Mouse (Mus musculus) ES-Bruce4 (cell line): ENCODE results near the gene Hcn2. TPM values are rescaled to one million over a fixed set of nuclear protein-coding genes. Genes with fewer than 3 reads are reported as not detected.

Source experiments
- H3K27ac ChIP-seq: 2 replicates; pipeline ENCODE4 v1.5.1; 2012; ENCODE audit warnings: low read length, inconsistent platforms; ENCODE audit not compliant: insufficient read depth
- H3K27me3 ChIP-seq: 2 replicates; pipeline ENCODE4 v1.6.1; 2012; ENCODE audit warnings: mild to moderate bottlenecking, low read length, inconsistent platforms; ENCODE audit not compliant: control insufficient read depth, poor library complexity, insufficient read depth, severe bottlenecking
- H3K36me3 ChIP-seq: 2 replicates; pipeline ENCODE4 v1.6.1; 2012; ENCODE audit warnings: inconsistent platforms, mild to moderate bottlenecking, low read length, moderate library complexity; ENCODE audit not compliant: control insufficient read depth, poor library complexity, insufficient read depth, severe bottlenecking
- H3K4me1 ChIP-seq: one replicate; pipeline ENCODE4 v1.8.1; 2011; ENCODE audit warnings: low read length; ENCODE audit not compliant: control insufficient read depth, insufficient read depth
- H3K4me3 ChIP-seq: 2 replicates; pipeline ENCODE4 v1.5.1; 2011; ENCODE audit warnings: low read depth, mild to moderate bottlenecking, low read length
- H3K9ac ChIP-seq: 2 replicates; pipeline ENCODE4 v1.6.1; 2012; ENCODE audit warnings: low read depth, mild to moderate bottlenecking, inconsistent platforms; ENCODE audit not compliant: poor library complexity, severe bottlenecking
- H3K9me3 ChIP-seq: replicated peaks from 2 replicates; pipeline ENCODE4 v1.6.1; 2012; ENCODE audit warnings: mild to moderate bottlenecking, low read length, inconsistent platforms; ENCODE audit not compliant: control insufficient read depth, poor library complexity, insufficient read depth, severe bottlenecking
- CTCF ChIP-seq: IDR thresholded peaks from one replicate; pipeline ENCODE4 v1.8.1; 2011; ENCODE audit warnings: low read depth, low read length
- EP300 ChIP-seq: IDR thresholded peaks from 2 replicates; pipeline ENCODE4 v1.6.1; 2011; ENCODE audit warnings: low read depth, low read length; ENCODE audit not compliant: insufficient read depth
- POLR2A ChIP-seq: IDR thresholded peaks from one replicate; pipeline ENCODE4 v1.8.1; 2011; ENCODE audit warnings: low read length; ENCODE audit not compliant: insufficient read depth
- polyA plus RNA-seq: library from polyadenylated mRNA; stranded (reverse); fragments of >200 nt; gene quantifications from 2 replicates; pipeline ENCODE4 v1.2.4, GENCODE M21; 2011; ENCODE audit warnings: low read depth; ENCODE audit not compliant: missing spikeins, insufficient read depth, insufficient read length

Hcn2 gene
- polyA plus RNA-seq, 1 experiment: 7.3 TPM

DNA sequence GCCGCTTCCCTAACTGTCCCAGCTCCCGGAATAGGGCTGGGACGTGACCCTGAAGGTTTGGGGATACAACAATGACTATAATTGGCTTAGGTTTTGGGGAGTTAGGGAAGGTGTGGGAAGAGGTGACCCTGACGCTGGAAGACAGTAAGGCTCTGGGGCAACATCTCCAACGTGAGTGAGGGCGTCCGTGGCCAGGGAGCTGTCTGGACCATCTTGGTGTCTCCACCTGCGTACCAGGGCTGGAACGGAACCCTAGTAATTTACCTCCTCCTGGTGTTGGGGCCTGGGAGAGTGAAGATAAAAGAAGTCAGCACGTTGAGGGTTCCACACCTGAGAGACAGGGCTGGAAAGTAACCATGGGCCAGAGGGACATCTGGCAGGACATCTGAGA is 11.5 kb upstream of the Hcn2 start:
- Histone ChIP-seq H3K9ac (peak overlapping the region; percentile 85), H3K4me3 (peak overlapping the region; percentile 76), H3K4me1 (peaks cover 2% of the 10 kb centered on the region), H3K36me3 (peaks cover 5% of the 10 kb centered on the region), H3K9me3 (no peaks in the 10 kb centered on the region), H3K27ac (no peak overlapping the region), H3K27me3 (no peaks in the 10 kb centered on the region)
- no peak for TF ChIP-seq POLR2A
- TF ChIP-seq CTCF: no peak
- TF ChIP-seq EP300: no peak

DNA sequence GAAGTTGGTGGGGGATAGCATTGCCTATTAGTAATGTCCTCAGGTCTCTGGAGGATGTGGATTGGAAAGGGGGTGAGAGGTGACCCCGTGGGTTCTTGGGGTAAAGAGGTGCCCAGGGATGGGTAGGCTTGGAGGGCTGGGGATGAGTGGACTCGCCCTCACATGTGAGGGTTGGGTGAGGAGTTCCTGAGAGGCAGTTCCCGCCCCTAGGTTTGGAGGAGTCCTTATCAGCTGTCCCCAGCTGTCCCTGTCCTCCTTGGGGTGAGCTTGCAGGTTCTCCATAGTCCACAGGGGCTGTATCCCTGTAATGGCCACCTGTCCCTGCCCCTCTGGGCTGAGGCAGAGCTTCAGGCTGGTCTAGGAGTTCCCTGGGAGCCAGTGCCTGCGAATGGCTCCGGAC is 10.5 kb upstream of the Hcn2 start:
- H3K27ac ChIP-seq: no peak overlapping the region; the same call in 1 of the 2 replicates
- peaks cover 2% of the 10 kb centered on the region for H3K4me1 ChIP-seq
- H3K9ac ChIP-seq: peak overlapping the region; percentile 85
- H3K4me3 ChIP-seq: peak overlapping the region; percentile 76
- TF ChIP-seq POLR2A (no peak), CTCF (no peak), EP300 (no peak)
- no peaks in the 10 kb centered on the region for H3K27me3 ChIP-seq
- H3K36me3 ChIP-seq: peaks cover 14% of the 10 kb centered on the region
- H3K9me3 ChIP-seq: no peaks in the 10 kb centered on the region

DNA sequence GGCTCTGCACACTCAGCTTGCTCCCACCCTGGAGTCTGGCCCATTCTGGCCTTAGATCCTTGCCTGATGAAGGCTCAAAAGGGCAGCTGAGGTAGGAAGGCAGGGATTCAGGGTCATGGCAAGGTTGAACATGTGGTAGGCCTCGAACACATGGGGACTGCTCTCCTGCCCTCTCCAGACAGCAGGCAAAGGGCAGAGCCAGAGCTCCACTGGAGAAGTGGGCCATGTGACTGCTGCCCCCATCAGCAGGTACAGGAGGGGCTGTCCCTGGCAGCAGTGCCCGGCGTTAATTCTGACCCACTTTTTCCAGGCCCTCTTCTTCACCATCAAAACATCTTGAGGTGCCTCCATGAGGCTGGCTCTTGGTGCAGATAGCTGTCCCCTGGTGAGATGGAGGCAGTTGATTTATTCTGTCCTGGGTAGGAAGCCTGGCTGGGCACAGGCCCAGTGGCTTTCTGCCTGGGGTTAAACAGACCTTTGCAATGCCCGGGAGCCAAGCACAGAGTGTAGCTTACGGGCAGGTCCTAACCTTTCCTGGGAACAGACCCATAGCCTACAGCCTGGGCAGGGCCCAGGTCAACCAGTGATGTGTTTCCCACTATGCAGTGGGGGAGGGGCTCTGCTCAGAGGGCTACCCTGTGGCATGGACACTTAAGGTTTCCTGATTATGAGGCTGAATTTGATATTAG is 9.9 kb upstream of the Hcn2 start:
- H3K9ac ChIP-seq: peak overlapping the region; percentile 85; the same call in 1 of the 2 replicates
- H3K27ac ChIP-seq: no peak overlapping the region; the same call in 1 of the 2 replicates
- no peaks in the 10 kb centered on the region for H3K9me3 ChIP-seq
- TF ChIP-seq EP300: 0 out of 2 replicates have a peak, but pooled peaks have one; percentile 3
- TF ChIP-seq POLR2A: no peak
- peaks cover 18% of the 10 kb centered on the region for H3K36me3 ChIP-seq
- H3K4me1 ChIP-seq: peaks cover 2% of the 10 kb centered on the region
- no peaks in the 10 kb centered on the region for H3K27me3 ChIP-seq
- peak overlapping the region; percentile 76 for H3K4me3 ChIP-seq

DNA sequence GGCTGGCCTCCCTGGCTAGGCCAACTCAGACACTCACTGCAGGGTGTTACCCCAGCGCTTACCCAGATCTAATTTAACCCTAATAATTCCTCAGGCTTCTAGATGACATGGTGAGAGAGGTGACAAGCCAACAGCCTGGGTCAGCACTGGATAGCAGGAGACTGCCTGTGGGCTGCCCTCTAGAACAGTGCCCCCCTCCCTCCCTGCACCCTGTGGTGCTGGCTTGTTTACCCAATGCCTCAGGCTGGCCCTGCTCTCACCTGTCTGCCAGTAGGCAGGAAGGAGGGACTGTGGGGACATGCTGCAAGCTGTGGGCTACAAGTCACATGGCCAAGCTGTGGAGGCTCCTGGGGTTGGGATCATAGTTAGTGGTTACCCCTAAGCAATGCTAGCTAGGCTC is 9.3 kb upstream of the Hcn2 start:
- peaks cover 2% of the 10 kb centered on the region for H3K4me1 ChIP-seq
- TF ChIP-seq CTCF: no peak
- no peak for TF ChIP-seq EP300
- TF ChIP-seq POLR2A: no peak
- H3K36me3 ChIP-seq: peaks cover 18% of the 10 kb centered on the region
- H3K9ac ChIP-seq: no peak overlapping the region
- H3K27ac ChIP-seq: no peak overlapping the region
- H3K4me3 ChIP-seq: no peak overlapping the region
- H3K9me3 ChIP-seq: no peaks in the 10 kb centered on the region
- H3K27me3 ChIP-seq: no peaks in the 10 kb centered on the region

DNA sequence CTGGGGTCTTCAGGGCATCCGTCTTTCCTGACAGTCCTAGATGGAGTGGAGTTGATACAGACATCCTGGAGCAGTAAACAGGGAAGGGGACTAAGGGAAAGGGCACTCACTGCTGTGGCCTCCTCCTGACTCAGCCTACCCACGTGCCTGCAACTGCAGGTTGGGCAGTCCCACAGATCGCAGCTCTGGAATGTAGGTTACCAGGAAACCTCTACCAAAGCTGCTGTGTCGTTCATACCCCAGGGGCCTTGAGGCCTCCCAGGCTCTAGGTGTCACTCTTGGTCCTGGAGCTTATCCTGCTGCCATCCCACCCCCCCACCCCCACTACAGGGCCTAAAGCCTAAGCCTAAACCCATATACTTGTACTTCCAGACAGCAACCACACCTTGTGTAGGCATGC is 8.7 kb upstream of the Hcn2 start:
- Histone ChIP-seq H3K9ac (no peak overlapping the region), H3K9me3 (no peaks in the 10 kb centered on the region), H3K36me3 (peaks cover 18% of the 10 kb centered on the region), H3K27ac (no peak overlapping the region; the same call in 1 of the 2 replicates), H3K27me3 (no peaks in the 10 kb centered on the region), H3K4me1 (peaks cover 2% of the 10 kb centered on the region), H3K4me3 (no peak overlapping the region)
- TF ChIP-seq POLR2A: no peak
- peak; percentile 36 for TF ChIP-seq CTCF

DNA sequence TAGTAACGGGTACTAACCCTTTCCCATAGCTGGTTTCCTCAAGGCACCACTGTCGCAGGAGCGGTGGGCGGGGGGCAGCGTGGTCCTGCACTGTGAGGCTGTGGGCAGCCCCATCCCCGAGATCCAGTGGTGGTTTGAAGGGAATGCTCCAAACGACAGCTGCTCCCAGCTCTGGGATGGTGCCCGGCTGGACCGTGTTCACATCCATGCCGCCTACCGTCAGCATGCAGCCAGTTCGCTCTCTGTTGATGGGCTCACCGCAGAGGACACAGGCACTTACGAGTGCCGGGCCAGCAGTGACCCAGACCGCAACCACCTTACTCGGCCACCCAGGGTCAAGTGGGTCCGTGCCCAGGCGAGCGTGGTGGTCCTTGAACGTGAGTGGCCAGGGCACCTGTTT is 7.8 kb upstream of the Hcn2 start:
- H3K27ac ChIP-seq: no peak overlapping the region; the same call in 1 of the 2 replicates
- H3K4me3 ChIP-seq: no peak overlapping the region
- H3K36me3 ChIP-seq: peaks cover 18% of the 10 kb centered on the region

More for the DNA sequence above, 7.8 kb upstream of the Hcn2 start:
- no peaks in the 10 kb centered on the region for H3K9me3 ChIP-seq
- peak overlapping the region; percentile 13; the same call in 1 of the 2 replicates for H3K9ac ChIP-seq
- TF ChIP-seq EP300: no peak
- TF ChIP-seq POLR2A: no peak
- no peak for TF ChIP-seq CTCF
- H3K27me3 ChIP-seq: no peaks in the 10 kb centered on the region
- H3K4me1 ChIP-seq: peaks cover 2% of the 10 kb centered on the region
